Mouse (Mus musculus) cerebellum, adult 9-10 months (tissue): ENCODE results near the gene Auts2.
A peak's percentile ranks its signal among the peaks of the same experiment; 100 is the strongest.

Experiments
- DNase-seq: peaks from one replicate; pipeline ENCODE4 v3.0.0; 2022

Gene Auts2

GRCm38 (mm10) chr5:131585684-131586331, 957.3 kb downstream of the Auts2 start:
- DNase-seq = no peak

GRCm38 (mm10) chr5:131584260-131585135, 958.6 kb downstream of the Auts2 start:
- DNase-seq = no peak

- no peak for DNase-seq
Observed at GRCm38 (mm10) chr5:131581110-131582050, 961.8 kb downstream of the Auts2 start.

GRCm38 (mm10) chr5:131578737-131579136, 964.4 kb downstream of the Auts2 start:
- DNase-seq = no peak

- no peak for DNase-seq
Observed at GRCm38 (mm10) chr5:131575733-131576265, 967.3 kb downstream of the Auts2 start.

GRCm38 (mm10) chr5:131575086-131575514, 968.0 kb downstream of the Auts2 start:
- no peak for DNase-seq

- no peak for DNase-seq
Observed at GRCm38 (mm10) chr5:131574469-131575085, 968.6 kb downstream of the Auts2 start.

GRCm38 (mm10) chr5:131573296-131574177, 969.6 kb downstream of the Auts2 start:
- no peak for DNase-seq

GRCm38 (mm10) chr5:131566032-131566431, 977.1 kb downstream of the Auts2 start:
- DNase-seq = no peak

- DNase-seq = no peak
Observed at GRCm38 (mm10) chr5:131563630-131564252, 979.4 kb downstream of the Auts2 start.

GRCm38 (mm10) chr5:131560773-131561560, 982.2 kb downstream of the Auts2 start:
- no peak for DNase-seq

- DNase-seq = peak; percentile 14
Observed at GRCm38 (mm10) chr5:131558403-131559174, 984.6 kb downstream of the Auts2 start.

- no peak for DNase-seq
Observed at GRCm38 (mm10) chr5:131557591-131558385, 985.4 kb downstream of the Auts2 start.

- no peak for DNase-seq
Observed at GRCm38 (mm10) chr5:131548932-131549563, 994.1 kb downstream of the Auts2 start.

- DNase-seq = no peak
Observed at GRCm38 (mm10) chr5:131547926-131548325, 995.2 kb downstream of the Auts2 start.

GRCm38 (mm10) chr5:131546414-131546813, 996.7 kb downstream of the Auts2 start:
- DNase-seq = no peak

- no peak for DNase-seq
Observed at GRCm38 (mm10) chr5:131544381-131544780, 998.8 kb downstream of the Auts2 start.
